Mouse (Mus musculus): ENCODE results near the gene Map4k3. TPM values are rescaled to one million over a fixed set of nuclear protein-coding genes. Genes with fewer than 3 reads are reported as not detected.
"Not testable (repeated sequence)": the region's sequence is repeated elsewhere in the genome, so short reads cannot be mapped to it uniquely, and the experiment has no call there.

Map4k3 gene
- total RNA-seq, 2 experiments from 2014 or later: 2.2 to 2.9 TPM

- ATAC-seq (replicated peaks; ENCODE audit: low FRiP score, poor library complexity, severe bottlenecking): not testable (repeated sequence)
Observed at GRCm38 (mm10) chr17:80730283-80730682, 2.0 kb upstream of the Map4k3 start.

- ATAC-seq (replicated peaks; ENCODE audit: low FRiP score, poor library complexity, severe bottlenecking): no peak
Observed at GRCm38 (mm10) chr17:80729825-80730224, 1.5 kb upstream of the Map4k3 start.

GRCm38 (mm10) chr17:80729080-80729749 is 930 bp upstream of the Map4k3 start:
- ATAC-seq (replicated peaks; ENCODE audit: low FRiP score, poor library complexity, severe bottlenecking): no peak

- no peak for ATAC-seq (replicated peaks; ENCODE audit: low FRiP score, poor library complexity, severe bottlenecking)
Observed at GRCm38 (mm10) chr17:80727341-80727951, 839 bp downstream of the Map4k3 start.

GRCm38 (mm10) chr17:80726821-80727220 is 1.5 kb downstream of the Map4k3 start:
- ATAC-seq (replicated peaks; ENCODE audit: low FRiP score, poor library complexity, severe bottlenecking): no peak

- no peak for ATAC-seq (replicated peaks; ENCODE audit: low FRiP score, poor library complexity, severe bottlenecking)
Observed at GRCm38 (mm10) chr17:80723092-80723491, 5.2 kb downstream of the Map4k3 start.

GRCm38 (mm10) chr17:80721670-80722069 is 6.6 kb downstream of the Map4k3 start:
- no peak for ATAC-seq (replicated peaks; ENCODE audit: low FRiP score, poor library complexity, severe bottlenecking)

- ATAC-seq (replicated peaks; ENCODE audit: low FRiP score, poor library complexity, severe bottlenecking): no peak
Observed at GRCm38 (mm10) chr17:80719309-80719708, 9.0 kb downstream of the Map4k3 start.

- ATAC-seq (replicated peaks; ENCODE audit: low FRiP score, poor library complexity, severe bottlenecking): no peak
Observed at GRCm38 (mm10) chr17:80718243-80718642, 10.0 kb downstream of the Map4k3 start.

GRCm38 (mm10) chr17:80713588-80713987 is 14.7 kb downstream of the Map4k3 start:
- no peak for ATAC-seq (replicated peaks; ENCODE audit: low FRiP score, poor library complexity, severe bottlenecking)

GRCm38 (mm10) chr17:80709921-80710838 is 18.1 kb downstream of the Map4k3 start:
- ATAC-seq (replicated peaks; ENCODE audit: low FRiP score, poor library complexity, severe bottlenecking): no peak

- no peak for ATAC-seq (replicated peaks; ENCODE audit: low FRiP score, poor library complexity, severe bottlenecking)
Observed at GRCm38 (mm10) chr17:80708803-80709202, 19.5 kb downstream of the Map4k3 start.

GRCm38 (mm10) chr17:80707176-80707575 is 21.1 kb downstream of the Map4k3 start:
- ATAC-seq (replicated peaks; ENCODE audit: low FRiP score, poor library complexity, severe bottlenecking): no peak

GRCm38 (mm10) chr17:80706608-80707007 is 21.7 kb downstream of the Map4k3 start:
- no peak for ATAC-seq (replicated peaks; ENCODE audit: low FRiP score, poor library complexity, severe bottlenecking)

GRCm38 (mm10) chr17:80701687-80702086 is 26.6 kb downstream of the Map4k3 start:
- ATAC-seq (replicated peaks; ENCODE audit: low FRiP score, poor library complexity, severe bottlenecking): no peak

- ATAC-seq (replicated peaks; ENCODE audit: low FRiP score, poor library complexity, severe bottlenecking): no peak
Observed at GRCm38 (mm10) chr17:80698930-80699329, 29.4 kb downstream of the Map4k3 start.

GRCm38 (mm10) chr17:80698191-80698901 is 29.9 kb downstream of the Map4k3 start:
- ATAC-seq (replicated peaks; ENCODE audit: low FRiP score, poor library complexity, severe bottlenecking): no peak

GRCm38 (mm10) chr17:80696956-80697355 is 31.3 kb downstream of the Map4k3 start:
- ATAC-seq (replicated peaks; ENCODE audit: low FRiP score, poor library complexity, severe bottlenecking): no peak

- no peak for ATAC-seq (replicated peaks; ENCODE audit: low FRiP score, poor library complexity, severe bottlenecking)
Observed at GRCm38 (mm10) chr17:80696210-80696609, 32.1 kb downstream of the Map4k3 start.

GRCm38 (mm10) chr17:80693707-80694106 is 34.6 kb downstream of the Map4k3 start:
- ATAC-seq (replicated peaks; ENCODE audit: low FRiP score, poor library complexity, severe bottlenecking): no peak
